Mouse (Mus musculus) heart, postnatal 14 days (tissue): ENCODE measurements at regions not wholly inside any gene's neighbourhood (a gene's known extent, or its start where the extent isn't known, plus 50 kb on each side); places are given as distances from the start of the nearest gene placed in this dataset.

ENCODE experiments used
- DNase-seq, 2 experiments: peaks; one replicate each; pipeline ENCODE4 v3.0.0; 2021 to 2022
- intact Hi-C: fragments of 180-260 bp; cut with DNase I; formaldehyde crosslinking; loops from one replicate; pipeline ENCODE4 v1.15.1; 2025

DNA sequence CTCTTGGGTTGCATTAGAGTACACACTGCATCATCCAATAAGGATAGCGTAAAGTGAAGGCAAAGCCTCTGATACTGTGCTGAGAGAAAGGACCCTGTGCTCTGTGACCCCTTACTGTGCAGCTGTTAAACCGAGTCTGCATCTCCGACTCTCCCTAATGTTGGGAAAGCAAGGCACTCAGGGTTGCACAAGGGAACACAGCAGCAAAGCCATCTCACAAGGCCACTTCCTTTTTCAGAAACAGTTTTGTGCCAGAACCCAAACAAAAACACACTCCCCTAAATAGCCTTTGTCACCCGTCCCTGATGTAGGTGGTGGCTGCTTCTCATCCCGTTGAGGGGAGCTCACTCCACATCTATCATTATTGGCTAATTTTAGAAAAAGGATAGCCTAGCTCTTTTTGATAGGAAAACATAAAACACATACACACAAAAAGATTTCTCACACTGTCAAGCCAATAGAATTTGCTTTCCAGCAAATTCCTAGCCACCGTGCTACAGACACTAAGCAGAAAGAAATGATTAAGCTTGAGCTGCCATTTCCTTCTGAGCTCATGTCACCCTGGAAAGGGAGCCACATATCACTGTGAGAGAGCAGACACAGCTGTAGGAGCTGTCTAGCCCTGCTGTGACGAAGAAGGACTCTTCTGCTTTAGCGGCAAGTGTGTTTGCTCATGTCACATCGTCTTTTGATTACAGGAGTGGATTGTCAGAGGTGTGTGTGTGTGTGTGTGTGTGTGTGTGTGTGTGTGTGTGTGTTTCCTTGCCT, 94.1 kb downstream of the Etaa1 start:
- intact Hi-C loops, result no loop called here
- peak in 1 of 2 experiments; percentile 14 for DNase-seq

DNA sequence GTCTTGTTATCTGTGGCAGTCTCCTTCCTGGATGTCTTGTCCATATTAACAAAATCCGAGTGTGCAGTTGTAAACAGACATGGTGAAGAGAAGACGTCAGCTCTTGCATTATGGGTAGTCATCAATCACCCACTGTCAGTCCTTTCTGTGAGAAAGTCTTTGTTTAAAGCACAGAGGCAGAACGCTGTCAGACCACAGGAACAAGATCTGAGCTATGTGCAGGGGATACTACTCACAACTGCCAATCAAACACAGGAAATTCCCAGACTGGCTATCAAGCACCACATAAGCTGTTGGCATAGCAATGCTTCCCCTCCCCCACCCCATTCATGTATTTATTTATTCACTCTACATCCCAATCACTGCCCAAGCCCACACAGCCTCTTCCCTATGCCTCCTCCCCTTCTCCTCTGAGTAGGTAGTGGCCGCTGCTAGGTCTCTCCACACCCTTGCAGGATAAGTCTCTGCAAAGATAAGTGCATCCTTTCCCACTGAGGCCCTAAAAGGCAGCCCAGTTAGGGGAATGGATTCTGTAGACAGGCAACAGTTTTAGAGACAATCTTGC, 88.8 kb downstream of the Etaa1 start:
- no peak for DNase-seq
- intact Hi-C loops, result no loop called here

DNA sequence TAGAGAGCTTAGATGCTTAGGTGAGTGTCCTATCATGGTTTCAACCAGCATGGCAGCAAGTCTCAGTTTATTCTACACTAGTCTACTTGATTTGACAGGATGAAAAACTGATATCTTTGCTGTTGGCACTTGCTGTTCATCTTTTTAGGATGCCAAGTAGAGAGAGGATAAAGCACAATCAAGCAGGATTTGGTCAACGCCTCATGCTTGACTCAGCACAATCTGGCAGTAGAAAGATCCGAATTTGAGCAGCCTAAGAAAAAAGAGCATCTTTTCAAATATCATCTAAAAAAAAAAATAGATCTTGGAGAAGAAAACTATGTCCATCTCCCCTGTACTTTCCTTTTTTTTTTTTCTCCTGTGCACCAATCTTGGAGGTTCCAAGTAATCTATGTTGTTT, 83.0 kb downstream of the Etaa1 start:
- DNase-seq, result no peak
- intact Hi-C loops, result no loop called here

DNA sequence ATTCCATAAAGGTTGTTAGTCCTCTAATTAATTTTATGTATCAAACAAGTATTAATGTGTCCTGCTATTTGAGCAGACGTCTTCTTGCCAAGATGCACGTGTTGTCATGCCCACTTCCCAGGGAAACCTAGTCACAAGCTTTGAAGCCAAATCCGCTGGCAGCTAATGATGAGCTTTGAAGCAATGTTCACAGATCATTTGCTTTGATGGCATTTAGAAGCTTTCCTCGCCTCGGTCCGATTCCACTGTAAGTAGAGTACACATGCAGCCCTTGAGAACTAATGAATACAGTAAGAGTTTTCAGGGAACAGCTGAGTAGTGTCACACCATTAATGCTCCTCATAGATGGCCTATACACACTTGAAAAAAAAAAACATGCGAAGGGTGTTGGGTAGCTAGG, 81.8 kb downstream of the Etaa1 start:
- no peak for DNase-seq
- intact Hi-C loops, result no loop called here

- intact Hi-C loops, result no loop called here
- DNase-seq, result no peak
Observed at GRCm38 (mm10) chr11:17883276-17883675, 70.4 kb downstream of the Etaa1 start.
